Mouse (Mus musculus) heart, embryonic 15.5 days (tissue): Measurements from ENCODE around the gene Baz2b. TPM values are rescaled to one million over a fixed set of nuclear protein-coding genes. Genes with fewer than 3 reads are reported as not detected.
A peak's percentile ranks its signal among the peaks of the same experiment; 100 is the strongest.

ENCODE experiments used
- ATAC-seq: fragments of 200-750 bp; cut with Nextera tagmentation; replicated peaks from 2 replicates; pipeline ENCODE4 v1.8.0; 2017; ENCODE audit warnings: low read depth, moderate TSS enrichment; ENCODE audit not compliant: insufficient number of reproducible peaks, insufficient read depth, low FRiP score
- H3K27ac ChIP-seq: fragments of 300-500 bp; sonication (generic); 2 replicates; pipeline ENCODE4 v1.5.1; 2015; ENCODE audit warnings: mild to moderate bottlenecking, inconsistent platforms
- H3K27me3 ChIP-seq: fragments of 300-500 bp; sonication (generic); 2 replicates; pipeline ENCODE4 v1.6.1; 2015; ENCODE audit warnings: inconsistent platforms
- H3K36me3 ChIP-seq: fragments of 300-500 bp; sonication (generic); 2 replicates; pipeline ENCODE4 v1.6.1; 2015; ENCODE audit warnings: mild to moderate bottlenecking, inconsistent platforms
- H3K4me1 ChIP-seq: fragments of 300-500 bp; sonication (generic); replicated peaks from 2 replicates; pipeline ENCODE4 v1.6.1; 2015; ENCODE audit warnings: inconsistent platforms
- H3K4me2 ChIP-seq: fragments of 300-500 bp; sonication (generic); 2 replicates; pipeline ENCODE4 v1.6.1; 2015; ENCODE audit warnings: inconsistent platforms, mild to moderate bottlenecking, moderate library complexity
- H3K4me3 ChIP-seq: fragments of 300-500 bp; sonication (generic); 2 replicates; pipeline ENCODE4 v1.5.1; 2015; ENCODE audit warnings: mild to moderate bottlenecking, inconsistent platforms
- H3K9ac ChIP-seq: fragments of 300-500 bp; sonication (generic); 2 replicates; pipeline ENCODE4 v1.6.1; 2015; ENCODE audit warnings: mild to moderate bottlenecking, inconsistent platforms
- H3K9me3 ChIP-seq: fragments of 300-500 bp; sonication (generic); replicated peaks from 2 replicates; pipeline ENCODE4 v1.6.1; 2016; ENCODE audit warnings: inconsistent platforms
- WGBS: fragments of 180-500 bp; shearing (Covaris S2); methylation state at CpG from one replicate; pipeline ENCODE4 v1.1.7; 2015; ENCODE audit warnings: mixed read lengths; 5-methylcytosine and 5-hydroxymethylcytosine counted together
- polyA plus RNA-seq: library from polyadenylated mRNA; unstranded; fragments of >200 nt; fragmentation: Nextera tagmentation; extraction: Ambion mirVana; gene quantifications from 2 replicates; pipeline ENCODE4 v1.2.1, GENCODE M21; 2015

Gene Baz2b
- polyA plus RNA-seq, 1 experiment from 2014 or later: 42.3 TPM

DNA sequence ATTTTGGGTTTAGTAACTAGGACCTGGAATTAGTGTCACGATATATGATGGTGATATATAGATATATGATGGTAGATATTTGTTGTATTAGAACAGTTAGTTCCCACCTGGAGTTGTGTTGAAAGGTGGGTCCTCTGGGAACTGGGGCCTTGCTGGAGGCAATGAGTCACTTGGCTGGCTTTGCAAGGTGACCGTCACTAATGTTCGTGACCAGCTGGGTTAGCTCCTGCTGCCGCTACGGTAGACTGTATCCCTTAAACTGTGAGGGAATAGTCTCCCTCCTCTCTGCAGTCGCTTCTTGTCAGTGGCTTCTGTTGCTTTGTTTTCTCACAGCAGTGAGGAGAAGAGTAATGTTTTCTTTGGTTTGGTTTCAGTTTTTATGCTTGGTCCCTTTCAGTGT lies 11.6 kb upstream of the Baz2b start:
- H3K4me2 ChIP-seq: no peak overlapping the region
- 37% methylated on average over 6 of the region's 6 CpGs for WGBS
- no peaks in the 10 kb centered on the region for H3K9me3 ChIP-seq
- H3K27ac ChIP-seq: no peak overlapping the region
- no peaks in the 10 kb centered on the region for H3K27me3 ChIP-seq
- no peak for ATAC-seq
- H3K9ac ChIP-seq: no peak overlapping the region
- H3K36me3 ChIP-seq: no peaks in the 10 kb centered on the region
- peaks cover 35% of the 10 kb centered on the region for H3K4me1 ChIP-seq
- H3K4me3 ChIP-seq: no peak overlapping the region

DNA sequence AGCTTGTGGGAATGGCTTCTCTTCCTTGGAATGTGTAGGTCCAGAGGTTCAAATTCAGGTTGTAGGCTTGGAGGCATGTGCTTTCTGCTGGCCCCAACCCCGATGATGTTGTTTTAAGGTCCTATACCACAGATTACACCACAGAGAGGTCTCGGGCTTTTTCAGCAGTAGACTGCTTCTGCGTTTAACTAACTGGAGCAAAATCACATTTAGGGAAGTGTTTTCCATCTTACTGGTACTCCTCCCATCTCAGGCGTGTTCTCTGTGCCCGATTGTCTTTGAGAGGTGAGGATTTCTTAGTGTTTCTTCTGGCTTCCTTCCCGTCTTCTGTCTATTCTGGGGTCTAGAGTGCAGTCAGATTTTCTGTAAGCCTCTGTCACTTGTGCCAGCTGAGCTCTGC lies 8.0 kb upstream of the Baz2b start:
- no peaks in the 10 kb centered on the region for H3K9me3 ChIP-seq
- no peak overlapping the region for H3K4me3 ChIP-seq
- peaks cover 53% of the 10 kb centered on the region for H3K4me1 ChIP-seq
- H3K36me3 ChIP-seq: peaks cover 13% of the 10 kb centered on the region; the same call in 1 of the 2 replicates
- 55% methylated on average over 6 of the region's 6 CpGs for WGBS
- H3K9ac ChIP-seq: no peak overlapping the region
- H3K27me3 ChIP-seq: no peaks in the 10 kb centered on the region
- H3K27ac ChIP-seq: no peak overlapping the region
- H3K4me2 ChIP-seq: no peak overlapping the region
- no peak for ATAC-seq

DNA sequence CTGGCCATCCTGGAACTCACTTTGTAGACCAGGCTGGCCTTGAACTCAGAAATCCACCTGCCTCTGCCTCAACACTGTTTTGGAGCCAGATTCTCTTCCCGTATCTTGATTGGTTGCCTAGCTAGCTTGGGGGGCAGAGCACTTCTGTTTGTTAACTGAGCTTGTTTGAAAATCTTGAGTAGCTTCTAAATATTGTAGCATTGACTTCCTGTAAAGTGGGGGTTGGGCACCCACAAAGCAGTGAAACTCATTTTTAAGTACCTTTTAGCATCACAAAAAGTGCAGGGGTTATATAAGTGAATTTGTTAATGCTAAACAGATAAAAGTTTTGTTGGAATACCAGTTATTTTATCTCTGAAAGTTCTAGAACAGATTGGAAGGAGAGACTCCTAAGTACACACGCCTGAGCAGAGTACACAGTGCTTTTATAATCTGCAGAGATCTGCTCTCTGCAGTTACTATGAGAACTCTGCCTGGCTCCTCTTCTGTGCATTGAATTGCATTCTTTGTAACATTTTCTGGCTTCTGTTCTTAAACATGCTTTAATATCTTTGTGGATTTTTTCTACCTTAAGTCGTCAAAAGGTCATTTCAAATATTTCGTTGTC lies 7.0 kb upstream of the Baz2b start:
- no peak overlapping the region for H3K4me2 ChIP-seq
- ATAC-seq: no peak
- H3K27me3 ChIP-seq: no peaks in the 10 kb centered on the region
- H3K9ac ChIP-seq: no peak overlapping the region
- H3K36me3 ChIP-seq: peaks cover 13% of the 10 kb centered on the region; the same call in 1 of the 2 replicates
- no peak overlapping the region for H3K27ac ChIP-seq
- no peaks in the 10 kb centered on the region for H3K9me3 ChIP-seq
- WGBS: 75% methylated on average over 4 of the region's 4 CpGs
- peaks cover 59% of the 10 kb centered on the region for H3K4me1 ChIP-seq
- no peak overlapping the region for H3K4me3 ChIP-seq

GRCm38 (mm10) chr2:60214683-60215082 lies 5.0 kb upstream of the Baz2b start:
- ATAC-seq: no peak
- 87% methylated on average over 2 of the region's 2 CpGs for WGBS

GRCm38 (mm10) chr2:60212488-60212887 lies 2.8 kb upstream of the Baz2b start:
- Histone ChIP-seq H3K9me3 (no peaks in the 10 kb centered on the region), H3K4me3 (no peak overlapping the region), H3K4me2 (no peak overlapping the region), H3K36me3 (peaks cover 13% of the 10 kb centered on the region; the same call in 1 of the 2 replicates), H3K4me1 (peaks cover 61% of the 10 kb centered on the region), H3K9ac (no peak overlapping the region), H3K27me3 (no peaks in the 10 kb centered on the region), H3K27ac (no peak overlapping the region)
- ATAC-seq: no peak

More at GRCm38 (mm10) chr2:60214683-60215082, 5.0 kb upstream of the Baz2b start:
- Histone ChIP-seq H3K9ac (no peak overlapping the region), H3K4me3 (no peak overlapping the region), H3K4me1 (peaks cover 58% of the 10 kb centered on the region), H3K36me3 (peaks cover 13% of the 10 kb centered on the region; the same call in 1 of the 2 replicates), H3K4me2 (no peak overlapping the region), H3K9me3 (no peaks in the 10 kb centered on the region), H3K27me3 (no peaks in the 10 kb centered on the region), H3K27ac (no peak overlapping the region)

DNA sequence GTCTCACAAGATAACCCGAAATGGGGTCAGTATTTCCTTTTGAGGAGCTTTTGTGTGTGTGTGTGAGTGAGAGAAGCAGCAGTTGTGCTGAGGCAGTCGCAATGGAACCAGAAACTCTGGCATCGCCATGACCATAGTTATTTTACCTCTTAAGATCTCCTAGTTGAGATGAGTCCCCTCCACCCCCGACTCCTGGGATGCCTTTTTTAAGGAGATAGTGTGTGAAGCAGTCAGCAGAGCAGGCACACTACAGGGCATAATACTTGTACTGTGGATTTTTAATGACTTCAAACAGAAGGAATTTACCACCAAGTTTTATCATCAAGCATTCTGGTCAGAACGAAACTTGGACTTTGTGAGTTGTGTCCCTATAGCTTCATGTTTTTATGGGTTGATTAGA lies 1.2 kb upstream of the Baz2b start:
- Histone ChIP-seq H3K27ac (peak overlapping the region; percentile 92), H3K4me1 (peaks cover 45% of the 10 kb centered on the region), H3K9me3 (no peaks in the 10 kb centered on the region), H3K4me2 (peak overlapping the region; percentile 77), H3K36me3 (peaks cover 13% of the 10 kb centered on the region; the same call in 1 of the 2 replicates), H3K27me3 (no peaks in the 10 kb centered on the region), H3K9ac (peak overlapping the region; percentile 96), H3K4me3 (peak overlapping the region; percentile 95)
- no peak for ATAC-seq
- 6% methylated on average over 5 of the region's 5 CpGs for WGBS

- H3K27ac ChIP-seq: peak overlapping the region; percentile 92
- H3K9ac ChIP-seq: peak overlapping the region; percentile 96
- no peaks in the 10 kb centered on the region for H3K9me3 ChIP-seq
- H3K36me3 ChIP-seq: peaks cover 13% of the 10 kb centered on the region; the same call in 1 of the 2 replicates
- H3K4me3 ChIP-seq: peak overlapping the region; percentile 95
- peak; percentile 40 for ATAC-seq
- under 1% methylated on average over 28 of the region's 35 CpGs for WGBS
- no peaks in the 10 kb centered on the region for H3K27me3 ChIP-seq
- H3K4me1 ChIP-seq: peaks cover 36% of the 10 kb centered on the region
- H3K4me2 ChIP-seq: peak overlapping the region; percentile 59
Measured at GRCm38 (mm10) chr2:60209122-60209611, 472 bp downstream of the Baz2b start.

GRCm38 (mm10) chr2:60205795-60206194 lies 3.8 kb downstream of the Baz2b start:
- Histone ChIP-seq H3K9ac (no peak overlapping the region), H3K36me3 (peaks cover 8% of the 10 kb centered on the region; the same call in 1 of the 2 replicates), H3K4me2 (no peak overlapping the region), H3K27ac (no peak overlapping the region), H3K4me1 (peaks cover 10% of the 10 kb centered on the region), H3K4me3 (no peak overlapping the region), H3K27me3 (no peaks in the 10 kb centered on the region), H3K9me3 (no peaks in the 10 kb centered on the region)
- 80% methylated on average over 6 of the region's 6 CpGs for WGBS
- ATAC-seq: no peak

- WGBS: 78% methylated on average over 6 of the region's 6 CpGs
- H3K4me2 ChIP-seq: no peak overlapping the region
- no peak overlapping the region for H3K27ac ChIP-seq
- H3K9ac ChIP-seq: no peak overlapping the region
- no peaks in the 10 kb centered on the region for H3K27me3 ChIP-seq
- peaks cover 9% of the 10 kb centered on the region for H3K4me1 ChIP-seq
- no peaks in the 10 kb centered on the region for H3K9me3 ChIP-seq
- H3K4me3 ChIP-seq: no peak overlapping the region
- no peak for ATAC-seq
- H3K36me3 ChIP-seq: peaks cover 8% of the 10 kb centered on the region; the same call in 1 of the 2 replicates
Measured at GRCm38 (mm10) chr2:60204162-60204561, 5.5 kb downstream of the Baz2b start.

DNA sequence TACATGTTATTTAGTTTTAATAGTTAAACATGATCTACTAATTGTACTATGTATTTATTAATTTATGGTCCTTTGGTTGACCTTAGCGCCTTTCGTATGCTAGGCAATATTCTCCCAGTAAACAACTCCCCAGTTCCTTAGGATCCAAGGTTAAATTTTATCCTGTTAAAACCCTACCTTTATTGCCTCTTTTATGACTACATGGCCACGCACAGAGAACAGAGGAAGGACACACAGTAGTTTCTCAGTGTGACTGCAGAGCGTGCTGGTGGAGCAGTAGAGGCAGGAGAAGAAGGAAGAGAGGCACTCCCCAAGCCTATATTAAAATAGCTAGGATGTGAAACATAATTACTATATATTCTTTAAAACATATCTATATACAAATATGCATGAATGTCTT lies 5.9 kb downstream of the Baz2b start:
- no peaks in the 10 kb centered on the region for H3K27me3 ChIP-seq
- no peak for ATAC-seq
- 97% methylated on average over 4 of the region's 4 CpGs for WGBS
- no peaks in the 10 kb centered on the region for H3K9me3 ChIP-seq
- H3K4me3 ChIP-seq: no peak overlapping the region
- H3K4me2 ChIP-seq: no peak overlapping the region
- peaks cover 9% of the 10 kb centered on the region for H3K4me1 ChIP-seq
- no peak overlapping the region for H3K9ac ChIP-seq
- H3K36me3 ChIP-seq: peaks cover 8% of the 10 kb centered on the region; the same call in 1 of the 2 replicates
- no peak overlapping the region for H3K27ac ChIP-seq

GRCm38 (mm10) chr2:60202900-60203530 lies 6.6 kb downstream of the Baz2b start:
- 82% methylated on average over 8 of the region's 8 CpGs for WGBS
- no peak overlapping the region for H3K9ac ChIP-seq

More at GRCm38 (mm10) chr2:60202900-60203530, 6.6 kb downstream of the Baz2b start:
- H3K36me3 ChIP-seq: peaks cover 8% of the 10 kb centered on the region; the same call in 1 of the 2 replicates
- no peaks in the 10 kb centered on the region for H3K27me3 ChIP-seq
- H3K4me1 ChIP-seq: peaks cover 5% of the 10 kb centered on the region
- ATAC-seq: no peak
- no peak overlapping the region for H3K4me3 ChIP-seq
- no peaks in the 10 kb centered on the region for H3K9me3 ChIP-seq
- H3K4me2 ChIP-seq: no peak overlapping the region
- no peak overlapping the region for H3K27ac ChIP-seq
